Mouse (Mus musculus) myocyte (in vitro differentiated cells): ENCODE results near the gene Gm20503.

Experiments
- POLR2A ChIP-seq: IDR thresholded peaks from one replicate; pipeline ENCODE4 v1.6.1; 2011; ENCODE audit warnings: low read depth, mild to moderate bottlenecking, control low read depth, moderate library complexity; ENCODE audit not compliant: insufficient read length
- USF1 ChIP-seq: IDR thresholded peaks from one replicate; pipeline ENCODE4 v1.6.1; 2011; ENCODE audit warnings: low read depth, mild to moderate bottlenecking, control low read depth, moderate library complexity

- peak; percentile 12 for TF ChIP-seq POLR2A
- no peak for TF ChIP-seq USF1
Observed at GRCm38 (mm10) chr4:58986540-58987190, 16.3 kb upstream of the Gm20503 start, which contains the start of gene Ptgr1.
